Mouse (Mus musculus) retina, adult 2 months (tissue): Measurements from ENCODE around the gene Styxl1.
A peak's percentile ranks its signal among the peaks of the same experiment; 100 is the strongest.

ENCODE experiments used
- DNase-seq: peaks from one replicate; pipeline ENCODE4 v3.0.0-alpha.2; 2012; ENCODE audit warnings: low read depth, low spot score

The Styxl1 gene

DNA sequence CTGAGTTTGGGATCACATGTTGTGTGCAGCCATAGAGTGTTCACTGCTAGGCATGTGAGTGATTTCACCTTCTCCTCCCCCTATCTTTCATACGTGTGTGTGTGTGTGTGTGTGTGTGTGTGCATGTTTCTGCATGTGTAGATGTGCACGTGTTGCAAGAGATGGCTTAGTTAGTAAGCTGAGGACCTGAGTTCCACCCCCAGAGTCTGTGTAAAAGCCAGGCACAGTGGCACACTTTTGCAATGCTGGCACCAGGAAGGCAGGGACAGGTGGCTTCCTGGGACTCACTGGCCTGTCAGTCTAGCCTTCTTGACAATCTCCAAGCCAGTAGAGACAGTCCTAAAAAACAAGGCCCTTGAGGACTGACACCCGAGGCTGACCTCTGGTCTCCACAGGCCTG lies 13.2 kb downstream of the Styxl1 start:
- DNase-seq = no peak

DNA sequence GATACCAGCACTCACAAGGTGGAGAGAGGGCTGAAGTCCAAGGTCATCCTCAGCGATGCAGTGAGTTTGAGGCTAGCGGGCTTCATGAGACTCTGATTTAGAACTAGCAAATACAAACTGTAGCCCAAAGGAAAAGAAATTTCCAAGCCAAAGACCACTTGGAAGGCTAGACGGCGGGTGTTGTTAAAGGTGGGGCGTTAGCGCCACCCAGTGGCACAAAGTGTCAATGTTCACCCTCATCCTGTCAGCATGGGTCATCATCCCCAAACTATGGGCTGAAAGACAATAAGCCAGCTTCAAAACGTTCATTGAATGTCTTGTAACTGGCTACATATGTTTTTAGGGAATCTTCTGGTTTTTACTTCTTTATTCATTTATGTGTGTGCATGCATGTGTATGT lies 14.7 kb downstream of the Styxl1 start:
- DNase-seq = peak; percentile 50

DNA sequence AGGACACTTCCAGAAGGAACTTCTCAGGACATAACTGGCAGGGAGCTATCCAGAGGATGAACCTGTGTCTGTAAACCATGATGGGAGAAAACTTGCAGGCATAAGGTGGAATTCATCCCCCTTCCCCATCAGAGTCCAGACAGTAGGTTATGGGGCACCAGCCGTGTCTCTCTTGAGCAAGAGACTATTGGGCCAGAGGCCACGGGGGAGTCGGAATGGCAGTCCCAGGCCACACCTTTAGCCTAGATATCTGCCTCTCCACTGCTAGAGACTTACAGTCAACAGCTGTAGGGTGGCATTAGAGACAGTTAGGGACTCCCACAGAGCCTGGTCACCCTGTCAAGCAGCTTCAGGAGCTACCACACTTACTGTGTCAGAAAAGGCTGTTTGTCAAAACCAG lies 16.3 kb downstream of the Styxl1 start:
- DNase-seq = no peak

DNA sequence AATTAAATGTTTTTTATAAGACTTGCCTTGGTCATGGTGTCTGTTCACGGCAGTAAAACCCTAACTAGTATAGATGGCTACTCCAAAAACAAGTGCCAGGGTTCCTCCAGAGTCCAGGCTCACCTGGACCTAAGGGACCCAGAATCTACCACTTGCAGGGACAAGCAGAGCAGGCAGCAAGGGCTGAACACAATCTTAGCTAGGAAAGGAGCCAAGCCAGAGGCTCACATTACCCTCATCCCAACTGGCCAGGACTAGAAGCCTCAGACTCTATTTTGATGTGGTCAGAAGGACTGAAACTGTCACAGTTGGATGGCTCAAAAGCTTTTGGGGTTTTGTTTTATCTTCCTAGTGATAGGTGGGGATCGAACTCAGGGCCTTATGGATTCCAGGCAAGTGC lies 26.6 kb downstream of the Styxl1 start:
- no peak for DNase-seq

DNA sequence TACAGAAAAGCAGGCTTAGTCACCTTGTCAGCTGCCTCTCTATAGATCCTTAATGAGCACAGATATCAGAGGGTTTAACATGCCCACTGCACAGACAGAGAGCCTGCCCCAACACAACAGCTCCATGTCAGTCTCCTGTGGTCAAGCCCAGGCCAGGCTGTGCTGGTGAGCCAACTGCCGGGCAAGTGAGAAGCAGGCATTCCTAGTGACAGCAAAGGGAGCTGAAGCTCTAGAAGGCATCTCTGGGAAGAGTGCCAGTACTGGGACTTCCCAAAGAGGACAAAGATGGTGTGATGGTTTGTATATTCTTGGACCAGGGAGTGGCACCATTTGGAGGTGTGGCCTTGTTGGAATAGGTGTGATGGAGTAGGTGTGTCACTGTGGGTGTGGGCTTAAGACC lies 27.1 kb downstream of the Styxl1 start:
- no peak for DNase-seq

DNA sequence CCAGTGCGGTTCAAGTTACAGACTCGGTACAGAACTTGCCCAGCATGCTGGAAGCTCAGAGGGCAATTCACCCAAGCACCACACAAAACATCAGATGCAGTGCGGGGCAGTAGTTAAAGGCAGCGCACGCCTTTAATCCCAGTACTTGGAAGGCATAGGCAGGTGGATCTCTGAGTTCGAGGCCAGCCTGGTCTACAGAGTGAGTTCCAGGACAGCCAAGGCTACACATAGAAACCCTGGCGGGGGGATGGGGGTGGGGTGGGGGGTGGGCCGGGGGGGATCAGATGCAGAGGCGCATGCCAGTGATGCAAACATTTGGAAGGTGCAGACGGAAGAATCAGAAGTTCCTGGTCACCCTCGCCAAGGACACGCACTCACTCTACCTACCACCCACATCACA lies 33.4 kb downstream of the Styxl1 start:
- DNase-seq = no peak

DNA sequence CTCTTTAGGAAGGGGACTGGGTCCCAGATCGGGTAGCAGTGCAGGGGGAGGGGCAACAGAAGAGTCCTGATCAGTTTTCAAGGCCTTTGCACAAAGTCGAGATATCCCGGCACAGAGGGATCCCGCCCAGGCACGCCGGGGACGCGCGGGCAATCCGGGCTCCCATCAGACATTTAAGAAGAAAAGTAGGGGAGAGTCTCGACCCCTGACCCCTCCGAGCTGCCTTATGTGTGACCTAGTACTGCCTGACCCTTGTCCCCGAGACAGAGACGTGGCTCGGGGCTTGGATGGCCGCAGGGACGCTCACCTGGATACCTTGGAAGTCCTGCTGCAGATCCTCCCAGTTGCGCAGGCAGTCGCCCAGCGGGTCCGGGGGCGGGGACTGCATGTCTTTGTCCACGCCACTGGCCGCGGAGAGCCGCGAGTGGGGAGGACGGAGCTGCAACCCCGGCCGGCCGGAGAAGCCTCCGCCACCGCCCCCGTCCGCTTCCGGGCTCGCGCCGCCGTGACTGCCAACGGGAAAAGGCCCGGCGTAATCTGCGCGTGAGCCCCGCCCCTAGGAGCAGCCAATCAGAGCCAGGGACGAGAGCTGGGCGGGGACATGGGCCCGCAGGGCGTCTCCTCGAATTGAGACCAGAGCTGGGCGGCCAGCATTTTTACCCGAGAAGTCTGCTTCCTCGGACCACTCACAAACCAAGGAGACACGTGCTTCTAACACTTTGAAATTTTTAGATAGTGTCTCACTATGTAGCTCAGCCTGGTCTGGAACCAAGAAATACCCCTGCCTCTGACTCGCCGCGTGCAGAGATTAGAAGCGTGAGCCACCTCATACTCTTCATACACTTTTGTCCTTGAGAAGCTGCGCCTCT lies 34.2 kb downstream of the Styxl1 start, which contains the start of gene Tmem120a:
Gene Tmem120a, minus strand, starts transcription at position 708 of the 869 bp plus-strand sequence.
- DNase-seq = peak; percentile 79

DNA sequence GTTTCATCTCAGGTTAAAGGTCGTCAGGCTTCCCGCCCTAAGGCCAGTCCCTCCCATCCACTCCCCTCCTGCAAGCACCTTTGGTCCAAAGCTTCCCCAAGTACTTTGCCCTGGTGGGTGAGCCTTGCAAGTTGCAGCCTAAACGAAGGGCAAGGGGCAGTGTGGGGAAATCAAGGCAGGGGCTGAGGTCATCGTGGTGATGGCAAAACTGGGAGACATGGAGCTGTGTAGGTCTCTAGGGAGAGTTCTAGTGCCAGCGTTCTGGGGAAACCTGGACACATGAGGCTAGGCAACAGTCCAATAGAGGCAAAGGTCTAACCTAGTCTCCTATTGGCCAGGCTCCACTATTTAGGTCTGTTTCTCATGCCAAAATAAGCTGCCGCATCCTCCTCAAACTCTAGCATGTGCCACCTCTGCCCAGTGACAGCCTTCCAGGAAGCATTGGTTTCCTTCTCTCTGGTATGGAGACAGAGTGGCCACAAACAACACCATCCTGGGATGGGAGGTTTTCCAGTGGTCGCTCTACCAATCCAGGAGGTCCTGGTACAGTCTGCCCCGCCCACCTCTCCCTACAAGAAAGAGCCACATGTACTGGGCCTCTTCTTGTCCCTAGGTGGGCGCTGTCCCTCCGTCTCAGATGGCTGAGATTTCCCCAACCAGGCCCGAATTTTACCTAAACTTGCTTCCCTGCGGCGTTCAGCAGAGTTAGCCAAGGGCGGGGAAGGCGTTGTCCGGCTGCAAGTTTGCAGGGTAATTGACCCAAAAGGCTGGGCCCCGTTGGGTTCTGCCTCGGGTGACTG lies 35.0 kb downstream of the Styxl1 start:
- DNase-seq = no peak

DNA sequence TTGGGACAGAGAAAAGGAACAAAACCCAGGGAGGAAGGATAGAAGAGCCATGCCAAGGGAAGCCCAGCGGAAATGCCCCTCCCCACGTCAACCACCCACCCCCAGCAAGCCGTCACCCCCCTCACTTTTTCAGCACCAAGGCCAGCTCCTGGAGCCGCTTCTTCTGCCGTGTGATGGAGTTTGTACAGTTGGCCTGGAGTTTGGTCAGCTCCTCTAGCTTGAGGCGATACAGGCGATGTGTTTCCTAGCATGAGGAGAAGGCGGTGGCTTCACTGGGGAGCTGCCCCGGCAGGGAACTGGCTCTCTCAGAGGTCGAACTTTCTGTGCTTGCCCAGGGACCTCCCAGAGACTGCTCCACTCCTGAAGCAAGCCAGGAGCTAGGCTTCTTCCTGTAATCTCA lies 36.0 kb downstream of the Styxl1 start:
- no peak for DNase-seq

DNA sequence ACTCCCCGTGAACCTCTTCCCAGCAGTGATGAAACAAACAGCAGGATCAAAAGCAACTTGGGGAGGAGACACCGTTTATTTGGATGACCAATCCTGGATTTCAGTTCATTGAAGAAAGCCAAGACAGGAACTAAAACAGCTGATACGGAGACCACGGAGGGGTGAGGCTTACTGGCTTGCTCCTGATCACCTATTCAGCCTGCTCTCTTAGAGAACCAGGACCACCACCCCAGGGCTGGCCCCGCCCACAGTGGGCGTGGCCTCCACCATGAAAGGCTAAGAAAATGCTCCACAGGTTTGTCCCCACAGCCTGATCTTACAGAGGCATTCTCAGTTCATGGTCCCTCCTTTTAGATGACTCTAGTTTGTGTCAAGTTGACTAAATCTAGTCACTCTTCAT lies 39.9 kb downstream of the Styxl1 start:
- no peak for DNase-seq

DNA sequence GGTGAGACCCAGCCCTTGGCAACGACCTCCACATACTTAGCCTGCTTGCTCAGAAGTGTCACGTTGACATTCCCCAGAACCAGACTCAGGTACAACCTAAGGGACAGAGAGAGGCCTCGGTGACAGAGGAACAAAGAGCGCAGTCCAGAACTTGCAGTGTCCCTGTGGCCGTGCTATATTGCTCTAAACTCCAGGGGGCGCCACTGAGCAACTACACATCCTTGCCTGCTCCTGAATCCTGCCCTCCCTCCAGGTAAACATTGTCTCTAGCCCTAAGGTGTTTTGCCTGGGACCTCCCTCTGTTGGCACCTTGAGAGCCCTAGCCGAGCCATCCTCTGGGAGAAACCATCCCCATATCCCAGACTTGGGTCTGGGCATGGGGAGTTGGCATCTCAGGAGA lies 41.0 kb downstream of the Styxl1 start:
- DNase-seq = no peak

DNA sequence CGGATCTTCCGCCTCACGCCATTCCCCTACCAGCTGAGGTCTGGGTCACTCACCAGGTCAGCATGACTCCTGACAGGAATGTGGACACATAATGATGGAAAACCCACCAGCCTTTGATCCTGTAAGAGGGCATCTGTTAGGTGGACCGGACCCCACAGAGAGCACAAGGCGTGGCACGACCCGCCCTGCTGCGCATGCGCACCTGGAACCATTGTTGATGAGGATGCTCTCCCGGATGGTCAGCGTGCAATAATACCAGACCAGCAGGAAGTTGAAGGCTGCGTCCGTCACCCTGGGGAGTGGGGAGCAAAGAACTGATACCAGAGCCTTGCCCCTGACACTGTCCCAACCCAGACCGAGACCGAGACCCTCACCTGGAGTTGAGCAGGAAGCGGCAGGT lies 41.6 kb downstream of the Styxl1 start:
- no peak for DNase-seq

DNA sequence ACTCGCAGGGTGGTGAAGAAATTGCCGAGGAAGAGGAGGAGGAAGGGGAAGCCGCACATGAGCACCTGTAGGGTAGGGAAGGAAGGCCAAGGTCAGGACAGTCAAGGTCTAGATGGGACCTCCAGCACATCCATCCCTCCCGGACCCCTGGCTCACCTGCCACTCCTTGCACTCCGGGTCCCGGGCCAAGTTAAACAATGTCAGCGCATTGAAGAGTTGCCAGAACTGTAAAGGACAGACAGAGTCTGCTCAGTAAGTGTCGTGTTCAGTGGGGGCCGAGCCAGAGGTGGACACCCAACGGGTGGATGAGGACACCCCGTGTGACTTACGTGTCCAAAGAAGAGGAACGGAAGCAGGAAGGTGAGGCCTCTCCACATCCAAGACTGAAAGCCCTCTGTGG lies 42.4 kb downstream of the Styxl1 start:
- no peak for DNase-seq

DNA sequence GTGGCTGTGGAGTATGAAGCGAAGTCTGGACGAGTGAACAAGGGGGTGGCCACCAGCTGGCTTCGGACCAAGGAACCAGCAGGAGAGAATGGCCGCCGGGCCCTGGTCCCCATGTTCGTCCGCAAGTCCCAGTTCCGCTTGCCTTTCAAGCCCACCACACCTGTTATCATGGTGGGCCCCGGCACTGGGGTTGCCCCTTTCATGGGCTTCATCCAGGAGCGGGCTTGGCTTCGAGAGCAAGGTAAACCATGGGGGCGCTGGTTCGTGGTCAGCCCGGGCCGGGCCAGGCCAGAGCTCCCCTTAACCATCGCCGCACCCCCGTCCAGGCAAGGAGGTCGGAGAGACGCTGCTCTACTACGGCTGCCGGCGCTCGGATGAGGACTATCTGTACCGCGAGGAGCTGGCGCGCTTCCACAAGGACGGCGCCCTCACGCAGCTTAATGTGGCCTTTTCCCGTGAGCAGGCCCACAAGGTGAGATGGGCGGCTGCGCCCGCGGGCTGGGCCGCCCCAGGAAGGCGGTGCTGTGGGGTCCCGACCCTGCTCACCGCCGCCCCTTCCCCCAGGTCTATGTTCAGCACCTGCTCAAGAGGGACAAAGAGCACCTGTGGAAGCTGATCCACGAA lies 44.0 kb downstream of the Styxl1 start:
- no peak for DNase-seq

DNA sequence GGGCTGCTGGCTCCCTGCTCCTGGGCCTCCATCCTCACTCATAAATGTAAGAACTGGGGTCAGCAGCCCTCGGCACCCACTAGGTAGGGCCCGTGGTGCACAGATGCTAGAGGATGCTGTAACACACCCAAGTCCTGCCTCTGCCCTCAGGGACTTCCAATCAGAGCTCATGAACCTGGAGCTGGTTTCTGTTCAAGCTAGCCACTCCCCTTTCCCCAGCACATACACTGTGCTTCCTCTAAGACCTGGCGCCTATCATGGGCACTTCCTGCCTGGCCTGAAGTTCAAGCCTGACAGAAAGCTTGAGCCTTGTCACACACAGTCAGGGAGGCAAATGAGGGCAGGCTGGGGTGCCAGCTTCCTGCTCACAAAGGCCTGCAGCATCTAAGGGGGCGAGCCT lies 45.1 kb downstream of the Styxl1 start:
- DNase-seq = no peak

DNA sequence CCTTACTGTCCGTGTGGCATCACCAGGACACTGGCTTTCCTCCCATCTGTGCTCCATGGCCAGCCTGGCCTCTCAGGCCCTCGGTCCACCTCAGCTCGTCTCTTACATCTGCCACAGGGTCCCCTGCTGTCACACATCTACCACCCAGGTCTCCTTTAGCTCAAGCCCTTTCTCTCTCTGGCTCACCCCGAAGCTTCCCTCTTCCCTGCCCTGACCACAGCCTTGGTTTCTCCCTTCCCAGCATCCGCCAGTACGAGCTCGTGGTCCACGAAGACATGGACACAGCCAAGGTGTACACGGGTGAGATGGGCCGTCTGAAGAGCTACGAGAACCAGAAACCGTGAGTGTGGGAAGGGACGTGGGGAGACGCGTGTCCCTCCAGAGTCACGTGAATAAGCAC lies 46.9 kb downstream of the Styxl1 start:
- DNase-seq = no peak

DNA sequence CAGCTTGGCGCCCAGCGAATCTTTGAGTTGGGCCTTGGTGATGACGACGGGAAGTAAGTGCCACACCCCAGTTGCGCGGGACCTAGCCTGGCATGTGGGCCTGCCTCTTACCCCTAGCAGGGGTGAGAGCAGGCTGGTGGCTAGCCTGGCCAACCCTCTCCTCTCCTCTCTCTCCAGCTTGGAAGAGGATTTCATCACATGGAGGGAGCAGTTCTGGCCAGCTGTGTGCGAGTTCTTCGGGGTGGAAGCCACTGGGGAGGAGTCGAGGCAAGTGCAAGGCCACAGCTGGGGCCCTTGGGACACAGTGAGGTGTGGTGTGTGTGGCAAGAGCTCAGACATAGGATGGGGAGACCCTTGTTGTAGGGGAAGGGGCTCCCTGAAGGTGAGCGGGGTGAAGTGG lies 47.3 kb downstream of the Styxl1 start:
- no peak for DNase-seq

DNA sequence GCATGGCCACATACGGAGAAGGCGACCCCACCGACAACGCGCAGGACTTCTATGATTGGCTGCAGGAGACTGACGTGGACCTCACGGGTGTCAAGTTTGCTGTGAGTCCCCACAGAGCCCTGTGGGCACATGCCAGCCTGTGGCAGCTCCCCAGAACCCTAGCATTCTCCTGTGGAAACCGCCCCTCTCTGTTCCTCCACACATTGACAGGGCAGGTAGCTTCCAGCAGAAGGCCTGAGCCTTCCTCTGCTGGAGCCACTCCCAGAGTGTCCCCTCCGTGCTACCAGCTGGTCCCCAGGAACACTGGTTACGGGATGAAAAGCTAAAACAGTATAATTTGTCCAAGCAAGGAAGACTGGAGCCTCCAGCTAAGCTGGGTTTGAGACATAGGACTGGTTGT lies 47.9 kb downstream of the Styxl1 start:
- no peak for DNase-seq

DNA sequence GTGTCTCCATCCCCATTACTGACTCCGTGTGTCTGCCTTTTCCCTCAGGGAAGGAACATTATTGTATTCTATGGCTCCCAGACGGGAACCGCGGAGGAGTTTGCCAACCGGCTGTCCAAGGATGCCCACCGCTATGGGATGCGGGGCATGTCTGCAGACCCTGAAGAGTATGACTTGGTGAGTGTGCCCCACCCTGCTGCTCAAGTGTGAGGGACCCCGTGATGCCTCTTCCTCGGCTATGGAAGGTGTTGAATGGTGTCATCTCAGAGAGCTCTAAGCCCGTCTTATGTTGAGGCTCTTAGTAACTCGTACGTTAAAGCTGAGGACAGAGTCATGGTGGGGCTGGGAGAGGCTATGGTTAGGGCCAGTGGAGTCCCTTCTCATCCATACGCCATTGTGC lies 48.8 kb downstream of the Styxl1 start:
- no peak for DNase-seq

DNA sequence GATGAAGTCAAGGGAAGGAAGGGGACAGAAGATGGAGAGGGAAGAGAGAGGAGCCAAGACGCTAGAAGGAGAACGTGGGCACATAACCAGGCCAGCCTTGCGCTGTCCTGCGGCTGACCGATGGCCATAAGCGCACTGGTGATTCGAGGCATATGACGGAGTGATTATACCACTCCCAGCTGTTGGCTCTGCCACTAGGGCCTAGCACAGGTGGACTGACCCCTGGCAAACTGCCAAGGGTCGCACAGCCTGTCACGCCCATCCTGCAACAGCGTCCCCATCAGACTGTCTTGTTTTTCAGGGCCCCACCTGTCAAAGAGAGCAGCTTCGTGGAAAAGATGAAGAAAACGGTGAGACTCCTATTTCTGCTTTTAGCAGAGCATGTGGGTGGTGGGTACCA lies 49.8 kb downstream of the Styxl1 start:
- no peak for DNase-seq

DNA sequence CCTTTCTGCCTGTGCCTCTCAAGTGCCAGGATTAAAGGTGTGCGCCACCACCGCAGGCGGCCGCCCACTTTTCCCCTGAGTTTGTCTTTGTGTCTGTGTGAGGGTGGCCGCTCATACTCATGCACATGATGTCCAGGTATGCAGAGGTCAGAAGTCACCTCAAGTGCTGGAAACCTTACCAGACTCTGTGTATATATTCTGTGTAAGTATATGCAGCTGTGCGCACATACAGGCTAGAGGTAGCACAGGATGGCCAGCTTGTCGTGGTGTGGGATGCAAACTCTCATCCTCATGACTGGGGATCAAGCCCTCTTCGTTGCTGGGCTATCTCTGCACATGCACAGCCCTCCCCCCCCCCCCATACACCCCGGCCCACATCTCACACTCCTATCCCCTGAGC lies 50.3 kb downstream of the Styxl1 start:
- DNase-seq = no peak

DNA sequence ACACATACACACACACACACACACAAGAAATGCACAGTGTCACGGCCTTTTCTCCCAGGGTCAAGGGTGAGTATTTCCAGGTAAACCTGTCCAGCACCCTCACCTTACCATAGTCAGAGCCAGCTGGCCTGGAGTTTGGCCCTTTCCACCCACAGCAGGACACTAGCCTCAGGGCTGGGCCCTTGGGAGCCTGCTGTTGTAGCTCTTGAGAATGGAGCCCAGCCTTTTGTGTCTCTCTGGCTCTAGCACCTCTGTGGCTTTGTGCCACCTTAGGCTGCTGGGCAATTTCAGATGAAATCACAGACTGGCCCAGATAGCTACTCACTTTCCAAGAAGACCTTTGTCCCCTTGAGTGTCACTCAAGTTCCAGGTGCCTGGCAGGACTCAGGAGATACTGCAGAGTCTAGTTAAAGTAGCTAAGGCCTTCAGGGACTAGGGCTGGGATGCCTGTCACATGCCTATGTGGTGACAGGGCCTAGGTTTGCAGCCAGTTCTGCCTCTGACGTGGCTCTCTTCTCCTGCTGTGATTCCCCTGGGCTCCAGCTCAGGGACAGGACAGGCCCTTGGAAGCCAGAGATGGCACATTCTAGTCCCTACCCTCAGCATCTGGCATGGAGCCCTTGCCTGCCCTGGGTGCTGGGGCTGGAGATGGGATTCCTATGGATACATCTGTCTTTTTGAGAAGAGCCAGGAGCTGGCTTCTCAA lies 51.4 kb downstream of the Styxl1 start:
- DNase-seq = no peak
